In genomic region chr2:124285109-124285508, GRCm38 (mm10) we compare ENCODE assay signal across 18 mouse cellular contexts.
"Had no signal": no experiment of that assay in that cellular context is flagged by ENCODE, and none has a peak within 500 bp of the region (broad histone marks: within the 10 kb centered on the region; RNA-seq: fewer than 3 reads in every experiment).

No protein-coding gene starts in this region.

- H3K36me3 ChIP-seq: midbrain, embryonic 10.5 days; midbrain, embryonic 12.5 days; neural tube, embryonic 13.5 days; neural tube, embryonic 15.5 days had no signal

- ATAC-seq: midbrain, embryonic 16.5 days had no signal

- DNase-seq: lung, adult 18-20 months; lung, embryonic 14.5 days; lung, postnatal 10 days; lung, postnatal 4 days; midbrain, embryonic 14.5 days; right cerebral cortex, adult 18-20 months; right cerebral cortex, postnatal 25 days; right cerebral cortex, postnatal 4 days; spleen, adult 18-20 months; thymus, adult 18-20 months; thymus, postnatal 14 days; thymus, postnatal 36 days had no signal

- H3K9me3 ChIP-seq: midbrain, embryonic 10.5 days; midbrain, embryonic 12.5 days; neural tube, embryonic 13.5 days; neural tube, embryonic 15.5 days had no signal

- H3K4me1 ChIP-seq: midbrain, embryonic 12.5 days; neural tube, embryonic 13.5 days; neural tube, embryonic 15.5 days had no signal

- H3K27me3 ChIP-seq: midbrain, embryonic 12.5 days; neural tube, embryonic 13.5 days; neural tube, embryonic 15.5 days had no signal

- H3K4me3 ChIP-seq: midbrain, embryonic 10.5 days; midbrain, embryonic 12.5 days; myocyte; neural tube, embryonic 13.5 days; neural tube, embryonic 15.5 days had no signal

- H3K9ac ChIP-seq: lung, embryonic 14.5 days; midbrain, embryonic 12.5 days; neural tube, embryonic 13.5 days; neural tube, embryonic 15.5 days had no signal

- H3K4me2 ChIP-seq: lung, embryonic 14.5 days; midbrain, embryonic 12.5 days; neural tube, embryonic 13.5 days; neural tube, embryonic 15.5 days had no signal

- H3K27ac ChIP-seq: midbrain, embryonic 10.5 days; midbrain, embryonic 12.5 days; neural tube, embryonic 13.5 days; neural tube, embryonic 15.5 days had no signal
